Mouse (Mus musculus) megakaryocyte, adult 5-6 weeks (primary cell): ENCODE data around the gene Sbf2. TPM values are rescaled to one million over a fixed set of nuclear protein-coding genes. Genes with fewer than 3 reads are reported as not detected.
A peak's percentile ranks its signal among the peaks of the same experiment; 100 is the strongest.
"Not testable (repeated sequence)": the region's sequence is repeated elsewhere in the genome, so short reads cannot be mapped to it uniquely, and the experiment has no call there.

ENCODE experiments used
- ATAC-seq: 2 replicates; pipeline ENCODE4 v1.8.0; 2016; ENCODE audit warnings: mild to moderate bottlenecking, inconsistent platforms; ENCODE audit not compliant: poor library complexity, severe bottlenecking
- total RNA-seq, 2 experiments: library from RNA; stranded (forward) in 1 of 2; stranded (reverse) in 1 of 2; fragments of 153-499, 151-499 nt in 1 of 2; fragments of 221-1000, 200-1000 nt in 1 of 2; gene quantifications; 2 replicates each; pipeline versions ENCODE4 v1.2.3 to v1.2.4; 2015 to 2017

The Sbf2 gene
- total RNA-seq, 2 experiments from 2014 or later: 2.2 to 4.6 TPM

- no peak for ATAC-seq
Observed at GRCm38 (mm10) chr7:110631136-110631888, 16.6 kb upstream of the Sbf2 start.

- ATAC-seq: peak; percentile 77
Observed at GRCm38 (mm10) chr7:110629892-110630666, 15.4 kb upstream of the Sbf2 start.

DNA sequence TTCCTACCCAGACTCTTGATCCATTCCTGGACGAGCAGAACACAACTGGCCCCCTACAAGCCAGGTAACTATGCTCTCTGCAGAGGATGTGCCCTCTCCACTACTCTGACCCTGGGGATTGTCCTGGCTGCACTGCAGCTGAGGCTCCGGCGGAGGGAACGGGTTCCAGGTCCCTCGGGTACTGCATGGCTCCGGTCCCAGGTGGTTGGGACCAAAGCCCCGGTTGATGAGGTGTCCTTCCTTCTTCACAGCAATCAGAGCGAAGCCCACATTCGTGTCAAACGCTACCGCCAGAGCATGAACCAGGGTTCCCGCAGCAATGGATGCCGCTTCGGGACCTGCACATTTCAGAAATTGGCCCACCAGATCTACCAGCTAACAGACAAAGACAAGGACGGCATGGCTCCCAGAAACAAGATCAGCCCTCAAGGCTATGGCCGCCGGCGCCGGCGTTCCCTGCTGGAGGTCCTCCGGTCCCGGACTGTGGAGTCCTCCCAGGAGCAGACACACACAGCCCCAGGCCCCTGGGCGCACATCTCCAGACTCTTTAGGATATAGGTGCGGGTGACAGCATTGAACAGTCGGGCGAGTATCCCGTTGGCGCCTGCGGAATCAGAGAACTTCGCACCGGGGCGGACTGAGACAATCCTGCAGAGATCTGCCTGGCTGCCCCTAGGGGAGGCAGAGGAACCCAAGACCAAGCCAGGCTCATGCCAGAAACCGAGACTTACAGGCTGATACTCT is 14.1 kb upstream of the Sbf2 start:
- ATAC-seq: no peak

DNA sequence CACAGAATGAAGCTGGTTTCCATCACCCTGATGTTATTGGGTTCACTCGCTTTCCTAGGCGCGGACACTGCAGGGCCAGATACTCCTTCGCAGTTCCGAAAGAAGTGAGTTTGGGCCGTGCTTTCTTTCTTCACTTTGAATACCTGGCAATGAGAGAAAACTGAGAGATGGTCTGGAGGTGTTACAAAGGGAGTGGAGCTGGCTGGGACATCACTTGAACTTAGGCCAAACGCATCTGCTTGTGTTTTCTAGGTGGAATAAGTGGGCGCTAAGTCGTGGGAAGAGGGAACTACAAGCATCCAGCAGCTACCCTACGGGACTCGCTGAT is 13.5 kb upstream of the Sbf2 start:
- ATAC-seq: no peak

DNA sequence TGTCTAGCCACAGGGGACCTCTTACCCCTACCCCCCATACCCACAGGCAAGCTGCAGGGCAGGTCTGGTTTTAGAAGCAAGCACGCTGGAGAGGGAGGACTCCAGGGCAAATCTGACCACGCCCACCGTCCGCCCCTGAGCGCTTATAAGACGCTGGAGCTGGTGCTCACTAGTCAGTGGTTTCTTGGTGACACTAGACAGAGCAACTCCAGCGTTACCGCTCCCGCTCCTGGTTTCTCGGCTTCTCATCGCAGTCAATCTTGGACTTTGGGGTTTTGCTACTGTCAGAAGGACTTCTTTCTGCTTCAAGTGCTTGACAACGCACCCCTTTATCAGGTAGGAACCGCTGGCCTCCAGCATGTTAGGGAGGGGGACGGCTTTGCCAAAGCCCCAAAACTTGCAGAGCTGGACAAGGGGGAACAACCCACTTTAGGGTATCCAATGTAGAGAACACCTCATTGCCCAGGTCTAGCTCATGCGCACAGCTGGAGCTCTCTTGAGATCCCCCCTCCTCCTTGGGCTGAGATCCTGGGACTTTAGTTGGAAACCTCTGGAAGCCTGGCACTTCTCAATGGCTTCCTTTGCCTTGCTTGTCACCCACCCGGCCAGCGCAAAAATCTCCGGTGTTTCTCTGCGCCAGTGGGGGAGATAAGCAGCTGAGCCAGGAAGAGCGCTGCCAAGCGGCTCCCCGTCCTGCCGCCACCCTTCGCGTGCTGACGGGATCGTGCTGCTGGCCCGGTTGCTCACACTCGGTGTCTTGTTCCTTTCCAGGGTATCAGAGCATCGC is 13.0 kb upstream of the Sbf2 start, which contains the start of gene Adm:
Gene Adm, plus strand, starts transcription at position 176 of the 787 bp plus-strand sequence.
- no peak for ATAC-seq

GRCm38 (mm10) chr7:110627099-110627482 is 12.4 kb upstream of the Sbf2 start:
- no peak for ATAC-seq

DNA sequence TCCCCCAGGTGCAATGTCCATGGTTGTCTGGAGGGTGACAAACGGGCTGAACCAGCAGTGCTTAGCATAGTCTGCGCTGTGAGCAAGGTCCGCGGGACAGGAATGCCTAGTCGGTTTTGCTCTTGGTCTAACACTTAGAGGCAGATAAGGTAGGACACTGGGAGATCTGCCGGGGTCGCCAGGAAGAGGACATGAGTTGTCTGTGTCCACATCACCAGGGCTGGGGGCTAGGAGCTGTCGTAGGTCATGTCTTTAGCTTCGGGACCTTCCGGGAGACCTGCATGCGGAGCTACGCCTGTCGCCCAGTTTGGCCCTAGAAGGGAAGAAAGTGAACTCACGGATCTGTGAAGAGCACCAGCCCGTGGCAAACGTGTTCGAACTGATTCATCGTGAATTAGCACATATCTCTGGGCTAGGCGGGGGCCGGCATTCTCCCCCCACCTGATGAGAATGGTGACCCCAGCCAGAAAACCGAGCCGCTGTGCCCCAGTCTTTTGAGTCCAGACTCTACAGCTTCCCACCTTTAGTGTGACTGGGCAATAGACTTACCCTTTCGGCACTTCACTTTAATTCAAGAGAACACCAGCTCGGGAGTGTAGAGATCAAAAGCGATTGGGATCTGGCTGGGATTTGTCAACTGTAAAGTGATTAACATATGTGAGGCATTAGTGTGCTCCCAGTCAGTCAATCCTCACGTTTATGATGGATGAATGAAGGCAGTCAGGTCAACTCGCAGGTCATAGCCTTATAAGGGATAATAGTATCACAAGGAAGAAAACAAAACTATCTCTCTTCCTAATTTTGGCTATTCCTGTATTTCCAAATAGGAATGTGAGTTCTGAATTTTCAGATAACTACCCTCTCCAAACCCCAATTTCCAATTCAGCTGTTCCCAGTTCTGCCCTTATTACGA is 11.7 kb upstream of the Sbf2 start:
- no peak for ATAC-seq

DNA sequence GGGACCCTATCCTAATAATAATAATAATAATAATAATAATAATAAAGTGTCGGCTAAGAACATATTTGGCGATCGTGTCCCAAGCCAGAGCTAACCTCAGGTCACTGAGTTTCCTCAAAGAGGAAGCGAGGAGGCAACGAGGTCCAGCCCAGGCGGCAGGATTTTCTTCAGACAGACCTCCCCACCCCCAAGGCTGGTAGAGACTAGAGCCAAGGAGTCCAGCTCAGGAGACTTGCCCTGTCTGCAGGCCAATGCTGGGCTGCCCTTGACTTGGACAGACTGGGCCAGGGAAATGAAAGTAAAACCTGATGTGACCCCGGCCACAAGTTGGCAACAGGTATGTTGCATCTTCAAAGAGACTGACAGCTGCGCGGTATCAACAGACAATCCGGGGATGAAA is 10.8 kb upstream of the Sbf2 start:
- no peak for ATAC-seq

- ATAC-seq: no peak
Observed at GRCm38 (mm10) chr7:110624961-110625360, 10.2 kb upstream of the Sbf2 start.

DNA sequence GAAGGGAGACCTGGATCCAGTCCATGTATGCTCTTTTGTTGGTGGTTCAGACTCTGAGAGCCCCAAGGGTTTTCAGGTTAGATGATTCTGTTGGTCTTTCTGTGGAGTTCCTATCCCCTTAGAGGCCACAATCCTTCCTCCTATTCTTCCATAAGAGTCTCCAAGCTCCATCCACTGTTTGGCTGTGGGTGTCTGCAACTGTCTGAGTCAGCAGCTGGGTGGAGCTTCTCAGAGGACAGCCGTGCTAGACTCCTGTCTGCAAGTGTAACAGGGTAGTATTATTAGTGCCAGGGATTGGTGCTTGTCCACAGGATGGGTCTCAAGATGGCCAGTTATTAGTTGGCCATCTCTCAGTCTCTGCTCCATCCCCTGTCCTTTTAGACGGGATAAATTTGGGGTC is 9.3 kb upstream of the Sbf2 start:
- no peak for ATAC-seq

GRCm38 (mm10) chr7:110619086-110619611 is 4.4 kb upstream of the Sbf2 start:
- peak; percentile 51 for ATAC-seq

GRCm38 (mm10) chr7:110615792-110616191 is 1.1 kb upstream of the Sbf2 start:
- 0 out of 2 replicates have a peak, but pooled peaks have one; percentile 11 for ATAC-seq

- ATAC-seq: no peak
Observed at GRCm38 (mm10) chr7:110615151-110615631, 469 bp upstream of the Sbf2 start.

GRCm38 (mm10) chr7:110613381-110614132 is 1.2 kb downstream of the Sbf2 start:
- ATAC-seq: no peak

DNA sequence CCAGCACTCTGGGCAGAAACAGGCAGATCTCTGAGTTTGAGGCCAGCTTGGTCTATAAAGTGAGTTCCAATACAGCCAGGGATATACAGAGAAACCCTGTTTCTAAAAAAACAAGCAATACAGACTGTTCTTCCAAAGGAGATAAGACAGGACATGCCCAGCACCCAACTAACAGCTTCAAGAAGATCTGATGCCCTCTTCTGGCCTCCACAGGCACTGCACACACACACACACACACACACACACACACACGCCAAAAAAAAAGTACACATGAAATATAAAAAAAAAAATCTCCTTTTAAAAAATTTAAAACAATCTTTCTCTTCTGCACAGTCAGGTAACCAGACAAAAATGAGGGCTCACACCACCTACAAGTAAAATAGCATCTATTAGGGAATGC is 7.8 kb downstream of the Sbf2 start:
- ATAC-seq: no peak

- no peak for ATAC-seq
Observed at GRCm38 (mm10) chr7:110605476-110605875, 9.2 kb downstream of the Sbf2 start.

- no peak for ATAC-seq
Observed at GRCm38 (mm10) chr7:110597141-110597540, 17.6 kb downstream of the Sbf2 start.

DNA sequence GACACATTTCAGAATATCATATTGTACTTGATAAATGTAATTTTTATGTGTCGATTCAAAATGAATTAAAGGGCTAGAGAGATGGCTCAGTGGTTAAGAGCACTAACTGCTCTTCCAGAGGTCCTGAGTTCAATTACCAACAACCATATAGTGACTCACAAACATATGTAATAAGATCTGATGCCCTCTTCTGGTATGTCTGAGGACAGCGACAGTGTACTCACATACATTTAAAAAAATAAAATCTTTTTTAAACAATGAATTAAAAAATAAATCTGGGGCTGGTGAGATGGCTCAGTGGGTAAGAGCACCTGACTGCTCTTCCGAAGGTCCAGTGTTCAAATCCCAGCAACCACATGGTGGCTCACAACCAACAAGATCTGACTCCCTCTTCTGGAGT is 20.7 kb downstream of the Sbf2 start:
- not testable (repeated sequence) for ATAC-seq

GRCm38 (mm10) chr7:110587721-110588120 is 27.0 kb downstream of the Sbf2 start:
- no peak for ATAC-seq
